Mouse (Mus musculus): Measurements from ENCODE around the gene Olfr812.
"Not testable (repeated sequence)": the region's sequence is repeated elsewhere in the genome, so short reads cannot be mapped to it uniquely, and the experiment has no call there.

The Olfr812 gene

DNA sequence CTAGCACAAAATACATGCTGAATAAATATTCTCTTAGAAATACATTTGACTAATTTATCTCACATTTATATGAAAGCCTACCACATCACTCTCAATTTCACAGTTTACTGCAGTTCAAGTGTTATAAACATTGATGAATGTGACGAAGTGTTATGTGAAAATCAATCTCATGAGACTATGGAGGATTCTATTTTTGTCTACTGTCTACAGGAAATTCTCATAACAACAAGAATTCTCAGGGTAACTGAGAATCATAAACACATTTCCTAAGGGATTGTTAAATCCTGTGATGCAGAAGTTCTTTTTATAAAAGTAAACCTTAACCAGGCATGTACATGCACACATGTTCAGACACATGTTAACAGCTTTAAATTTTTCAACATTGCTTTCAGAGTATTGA is at the start of gene Olfr812:
Gene Olfr812 (minus strand): TSS at position 101 of the 400 bp plus-strand sequence.
- no peak for DNase-seq (ENCODE audit: low read depth, low spot score)

DNA sequence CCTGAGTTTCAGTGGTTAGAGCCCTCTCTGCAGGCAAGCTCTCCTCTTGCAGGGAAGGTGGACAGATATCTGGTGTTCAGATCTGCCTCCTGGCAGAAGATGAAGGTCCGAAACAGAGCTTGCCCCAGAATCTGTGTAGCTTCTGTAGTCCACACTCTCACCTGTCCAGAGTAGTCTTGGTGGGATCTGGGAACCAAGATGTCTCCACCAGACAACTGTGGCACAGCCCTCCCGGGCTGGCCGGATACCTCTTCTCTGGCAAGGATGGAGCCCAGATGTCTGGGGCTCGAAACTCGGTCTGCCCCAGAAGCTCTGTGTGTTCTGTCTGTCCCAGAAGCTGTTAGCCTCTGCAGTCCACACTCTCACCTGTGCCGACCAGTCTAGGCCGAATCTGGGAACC is 40.0 kb upstream of the Olfr812 start:
- no peak for DNase-seq (ENCODE audit: low read depth, low spot score)

DNA sequence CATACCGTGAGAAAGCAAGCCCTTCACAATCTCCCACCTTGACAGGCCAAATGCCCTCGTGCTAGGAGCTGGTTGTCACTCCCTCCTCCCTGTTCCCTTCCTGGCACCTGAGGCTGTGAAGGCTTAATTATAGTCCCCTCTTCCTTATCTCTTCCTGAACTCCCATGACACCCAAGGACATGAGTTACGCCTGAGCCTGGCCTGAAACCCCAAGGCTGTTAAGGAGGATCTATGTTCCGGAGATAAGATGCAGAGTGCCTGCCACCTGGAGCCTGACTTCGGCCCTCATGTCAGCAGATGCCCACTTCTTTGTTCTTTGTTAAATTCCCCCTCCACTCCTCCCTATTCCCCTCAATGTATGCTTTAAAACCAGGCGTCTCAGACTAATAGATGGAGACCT is 39.6 kb upstream of the Olfr812 start:
- DNase-seq (ENCODE audit: low read depth, low spot score), result not testable (repeated sequence)

DNA sequence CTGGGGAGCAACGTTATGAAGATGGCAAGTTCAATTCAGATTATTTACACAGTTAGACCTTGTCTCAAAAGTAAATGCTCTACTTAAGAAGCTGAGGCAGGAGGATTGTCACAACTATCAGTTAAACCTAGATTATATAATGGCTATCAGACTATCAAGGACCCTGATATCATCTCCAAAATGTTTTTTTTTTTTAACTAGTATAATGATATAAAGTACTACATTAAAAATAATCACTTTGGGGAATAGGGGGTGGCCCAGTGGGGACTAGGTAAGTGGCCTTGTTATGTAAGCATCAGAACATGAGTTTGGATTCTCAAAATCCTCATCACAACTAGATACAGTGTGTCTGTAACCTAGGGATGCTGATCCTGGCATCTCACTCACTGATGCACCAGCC is 33.9 kb upstream of the Olfr812 start, which contains the start of gene Olfr814:
Gene Olfr814 (minus strand): TSS at position 101 of the 400 bp plus-strand sequence.
- not testable (repeated sequence) for DNase-seq (ENCODE audit: low read depth, low spot score)

DNA sequence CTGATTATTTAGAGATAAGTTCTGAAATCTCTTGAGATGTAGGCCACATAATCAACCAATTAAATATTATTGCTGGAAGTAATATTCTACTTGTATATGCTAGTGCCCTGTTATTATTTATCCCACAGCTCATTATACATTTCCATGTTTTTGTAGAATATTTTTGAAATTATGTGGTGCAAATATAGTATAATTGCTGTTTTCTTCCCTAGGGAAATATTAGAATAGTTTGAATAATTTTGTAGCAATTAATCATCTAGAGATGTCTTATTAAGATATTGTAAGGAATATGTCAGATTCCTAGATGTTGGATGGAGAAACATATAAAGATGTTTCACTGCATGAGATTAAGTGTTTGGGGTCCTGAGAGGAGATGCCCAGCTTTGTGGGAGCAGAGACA is 9.2 kb upstream of the Olfr812 start, which contains the start of gene Olfr813:
Gene Olfr813 (plus strand): TSS at position 301 of the 400 bp plus-strand sequence.
- DNase-seq (ENCODE audit: low read depth, low spot score), result no peak

DNA sequence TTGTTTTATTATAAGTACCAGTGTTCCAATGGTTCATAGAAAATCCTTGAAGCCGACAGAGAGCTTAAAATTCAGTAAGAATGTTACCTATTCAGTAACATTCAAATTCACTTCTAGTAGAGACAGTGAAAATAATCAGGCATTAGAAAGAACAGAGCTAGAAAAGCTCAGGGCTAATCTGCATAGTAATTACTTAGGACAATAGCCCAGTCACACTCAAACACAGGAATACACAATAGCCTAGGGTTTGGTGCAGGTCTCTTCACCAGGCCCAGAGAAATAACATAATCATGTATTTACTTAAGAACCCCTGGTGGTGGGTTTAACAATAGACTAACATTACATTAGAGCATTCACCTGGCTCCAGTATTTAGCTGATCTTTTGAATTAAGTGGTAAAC is 1.4 kb upstream of the Olfr812 start:
- no peak for DNase-seq (ENCODE audit: low read depth, low spot score)

DNA sequence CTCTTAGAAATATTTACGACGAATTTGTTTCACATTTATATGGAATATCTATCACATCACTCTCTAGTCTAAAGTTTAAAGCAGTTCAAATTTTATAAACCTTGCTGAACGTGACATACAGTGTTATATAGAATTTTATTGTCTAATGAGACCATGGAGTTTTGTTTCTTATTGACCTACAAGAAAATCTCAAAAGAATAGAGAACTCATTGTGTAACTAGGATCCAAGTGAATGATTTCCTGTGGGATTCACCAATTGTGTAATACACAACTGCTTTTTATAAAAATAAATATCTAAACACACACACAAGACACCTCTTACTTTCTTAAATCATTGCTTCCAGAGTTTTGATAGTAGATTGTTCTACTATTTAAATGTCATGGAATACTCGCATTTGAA is 41.6 kb downstream of the Olfr812 start, which contains the start of gene Olfr811:
Gene Olfr811 (minus strand): TSS at position 101 of the 400 bp plus-strand sequence.
- DNase-seq (ENCODE audit: low read depth, low spot score), result no peak

DNA sequence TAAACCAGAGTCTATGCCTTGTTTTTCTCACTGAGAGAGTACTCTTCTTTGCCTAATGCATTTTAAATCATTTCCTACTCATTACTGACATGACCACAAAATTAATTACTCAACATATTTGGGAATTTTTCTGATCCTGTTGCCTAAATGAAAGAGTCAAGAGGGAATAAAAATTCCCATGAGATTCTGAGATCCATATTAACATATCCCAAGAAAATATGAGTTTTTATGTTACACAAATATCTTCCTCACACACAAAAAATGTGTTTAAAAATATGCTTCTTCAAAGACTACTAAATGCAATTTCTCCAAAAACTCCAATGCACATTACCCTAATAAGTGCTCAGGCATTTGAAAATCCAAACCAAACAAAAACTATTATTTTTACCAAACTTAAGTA is 51.1 kb downstream of the Olfr812 start, which contains the start of gene Olfr810:
Gene Olfr810 (minus strand): TSS at position 101 of the 400 bp plus-strand sequence.
- no peak for DNase-seq (ENCODE audit: low read depth, low spot score)

Data from A20 (cell line).